Mouse (Mus musculus) CH12.LX (cell line): ENCODE measurements around the gene Dhx37. TPM values are rescaled to one million over a fixed set of nuclear protein-coding genes. Genes with fewer than 3 reads are reported as not detected.
A peak's percentile ranks its signal among the peaks of the same experiment; 100 is the strongest.

Source experiments
- DNase-seq: peaks from one replicate; pipeline ENCODE4 v3.0.0-alpha.2; 2013; ENCODE audit errors: extremely low read depth
- H3K27ac ChIP-seq: 2 replicates; pipeline ENCODE4 v1.5.1; 2012; ENCODE audit warnings: low read depth, mild to moderate bottlenecking, control low read depth, moderate library complexity; ENCODE audit not compliant: insufficient read depth
- H3K27me3 ChIP-seq: replicated peaks from 2 replicates; pipeline ENCODE3; 2012; ENCODE audit warnings: inconsistent platforms
- H3K36me3 ChIP-seq, 2 experiments: replicated peaks in 1 of 2; 2 replicates each; pipeline versions ENCODE3 to v1.6.1; 2012; ENCODE audit warnings: inconsistent platforms in 1 of 2, low read length in 1 of 2, mild to moderate bottlenecking in 1 of 2, mixed read lengths in 1 of 2, moderate library complexity in 1 of 2; ENCODE audit not compliant: control insufficient read depth in 1 of 2, insufficient read depth in 1 of 2
- H3K4me1 ChIP-seq, 2 experiments: 2 replicates each; pipeline ENCODE4 v1.6.1; 2012; ENCODE audit warnings: inconsistent platforms in 1 of 2, moderate library complexity in 1 of 2; ENCODE audit not compliant: insufficient read depth in 2 of 2, control insufficient read depth in 1 of 2
- H3K4me2 ChIP-seq: 2 replicates; pipeline ENCODE4 v1.6.1; 2012; ENCODE audit warnings: low read depth, mild to moderate bottlenecking, control low read depth; ENCODE audit not compliant: poor library complexity, insufficient read depth, severe bottlenecking
- H3K4me3 ChIP-seq, 3 experiments: fragments of 150-350 bp in 1 of 3; sonication (generic) in 1 of 3; replicated peaks in 1 of 3; 2 replicates each; pipeline versions ENCODE3 to v1.5.1; 2011 to 2012; ENCODE audit warnings: low read depth in 2 of 3, low read length in 2 of 3, mild to moderate bottlenecking in 2 of 3, moderate library complexity in 2 of 3, control low read depth in 1 of 3, improper control_type of control experiment in 1 of 3, inconsistent platforms in 1 of 3, mixed read lengths in 1 of 3; ENCODE audit not compliant: poor library complexity in 1 of 3
- H3K79me2 ChIP-seq: replicated peaks from 2 replicates; pipeline ENCODE4 v1.6.1; 2012; ENCODE audit warnings: mild to moderate bottlenecking, moderate library complexity; ENCODE audit not compliant: control insufficient read depth, poor library complexity, insufficient read depth, severe bottlenecking; ENCODE audit errors: extremely low read depth
- H3K9ac ChIP-seq: 2 replicates; pipeline ENCODE4 v1.6.1; 2012; ENCODE audit warnings: low read depth, mild to moderate bottlenecking, control low read depth, moderate library complexity; ENCODE audit not compliant: insufficient read depth
- H3K9me3 ChIP-seq: replicated peaks from 2 replicates; pipeline ENCODE3; 2012; ENCODE audit warnings: low read length, inconsistent platforms, mixed read lengths
- BHLHE40 ChIP-seq: IDR thresholded peaks from 2 replicates; pipeline ENCODE4 v1.6.1; 2011; ENCODE audit warnings: mild to moderate bottlenecking, low read depth, low read length, improper control_type of control experiment
- CHD1 ChIP-seq: IDR thresholded peaks from 2 replicates; pipeline ENCODE4 v1.6.1; 2012; ENCODE audit warnings: low read depth, low read length, improper control_type of control experiment, inconsistent platforms
- CTCF ChIP-seq, 2 experiments: IDR thresholded peaks in 1 of 2; conservative IDR thresholded peaks in 1 of 2; 2 replicates each; pipeline ENCODE4 v1.5.1; 2011 to 2012; ENCODE audit warnings: low read depth in 2 of 2, low read length in 2 of 2, improper control_type of control experiment in 1 of 2, inconsistent platforms in 1 of 2, mild to moderate bottlenecking in 1 of 2, moderate library complexity in 1 of 2
- E2F4 ChIP-seq: IDR thresholded peaks from 2 replicates; pipeline ENCODE4 v1.6.1; 2011; ENCODE audit warnings: low read depth, low read length, improper control_type of control experiment; ENCODE audit not compliant: insufficient replicate concordance
- EP300 ChIP-seq: IDR thresholded peaks from 2 replicates; pipeline ENCODE4 v1.6.1; 2011; ENCODE audit warnings: low read length, improper control_type of control experiment
- ETS1 ChIP-seq: conservative IDR thresholded peaks from 2 replicates; pipeline ENCODE4 v1.6.1; 2012; ENCODE audit warnings: low read depth, mild to moderate bottlenecking, inconsistent platforms, low read length, improper control_type of control experiment, moderate library complexity
- HCFC1 ChIP-seq: IDR thresholded peaks from 2 replicates; pipeline ENCODE4 v1.6.1; 2012; ENCODE audit warnings: low read depth, mild to moderate bottlenecking, inconsistent platforms, low read length, improper control_type of control experiment
- JUN ChIP-seq: IDR thresholded peaks from 2 replicates; pipeline ENCODE4 v1.6.1; 2011; ENCODE audit warnings: low read depth, mild to moderate bottlenecking, low read length, improper control_type of control experiment, moderate library complexity; ENCODE audit not compliant: insufficient read depth
- JUND ChIP-seq: conservative IDR thresholded peaks from 2 replicates; pipeline ENCODE4 v1.6.1; 2011; ENCODE audit warnings: low read depth, low read length, improper control_type of control experiment
- MAFK ChIP-seq: IDR thresholded peaks from 2 replicates; pipeline ENCODE4 v1.6.1; 2011; ENCODE audit warnings: low read length, improper control_type of control experiment; ENCODE audit not compliant: insufficient replicate concordance
- MAX ChIP-seq: IDR thresholded peaks from 2 replicates; pipeline ENCODE4 v1.6.1; 2011; ENCODE audit warnings: low read length, improper control_type of control experiment
- MAZ ChIP-seq: IDR thresholded peaks from 2 replicates; pipeline ENCODE4 v1.6.1; 2012; ENCODE audit warnings: low read depth, mild to moderate bottlenecking, inconsistent platforms, low read length, improper control_type of control experiment, moderate library complexity
- MEF2A ChIP-seq: IDR thresholded peaks from 2 replicates; pipeline ENCODE4 v1.6.1; 2014; ENCODE audit warnings: low read depth, mild to moderate bottlenecking, inconsistent platforms, low read length, improper control_type of control experiment, borderline replicate concordance
- MXI1 ChIP-seq: IDR thresholded peaks from 2 replicates; pipeline ENCODE4 v1.6.1; 2011; ENCODE audit warnings: mild to moderate bottlenecking, low read depth, low read length, improper control_type of control experiment
- MYC ChIP-seq: IDR thresholded peaks from 2 replicates; pipeline ENCODE4 v1.6.1; 2011; ENCODE audit warnings: low read depth, mild to moderate bottlenecking, improper control_type of control experiment, low read length
- PAX5 ChIP-seq: IDR thresholded peaks from 2 replicates; pipeline ENCODE4 v1.6.1; 2012; ENCODE audit warnings: low read length, inconsistent platforms, mixed read lengths
- POLR2A ChIP-seq: IDR thresholded peaks from 2 replicates; pipeline ENCODE4 v1.6.1; 2011; ENCODE audit warnings: low read depth, mild to moderate bottlenecking, improper control_type of control experiment, low read length
- POLR2AphosphoS2 ChIP-seq: IDR thresholded peaks from 2 replicates; pipeline ENCODE4 v1.6.1; 2011; ENCODE audit warnings: low read depth, low read length, improper control_type of control experiment
- RAD21 ChIP-seq: IDR thresholded peaks from 2 replicates; pipeline ENCODE4 v1.6.1; 2011; ENCODE audit warnings: low read depth, mild to moderate bottlenecking, low read length, improper control_type of control experiment, moderate library complexity
- SIN3A ChIP-seq: IDR thresholded peaks from 2 replicates; pipeline ENCODE4 v1.6.1; 2012; ENCODE audit warnings: low read length, improper control_type of control experiment, inconsistent platforms
- UBTF ChIP-seq: IDR thresholded peaks from 2 replicates; pipeline ENCODE4 v1.6.1; 2012; ENCODE audit warnings: low read depth, mild to moderate bottlenecking, inconsistent platforms, low read length, improper control_type of control experiment, moderate library complexity
- USF1 ChIP-seq: IDR thresholded peaks from 2 replicates; pipeline ENCODE4 v1.6.1; 2014; ENCODE audit warnings: low read depth, mild to moderate bottlenecking, inconsistent platforms, low read length, improper control_type of control experiment
- USF2 ChIP-seq: conservative IDR thresholded peaks from 2 replicates; pipeline ENCODE4 v1.6.1; 2011; ENCODE audit warnings: low read depth, low read length, improper control_type of control experiment
- ZKSCAN1 ChIP-seq: IDR thresholded peaks from 2 replicates; pipeline ENCODE4 v1.6.1; 2012; ENCODE audit warnings: low read depth, inconsistent platforms, low read length, improper control_type of control experiment, borderline replicate concordance
- ZMIZ1 ChIP-seq: IDR thresholded peaks from 2 replicates; pipeline ENCODE4 v1.6.1; 2012; ENCODE audit warnings: low read depth, mild to moderate bottlenecking, inconsistent platforms, low read length, improper control_type of control experiment
- ZNF384 ChIP-seq: IDR thresholded peaks from 2 replicates; pipeline ENCODE4 v1.6.1; 2012; ENCODE audit warnings: low read depth, low read length, improper control_type of control experiment, inconsistent platforms
- dilution Hi-C: fragments of 300-500 bp; cut with MboI; formaldehyde crosslinking; loops from 2 replicates; pipeline ENCODE4 v1.14.3; 2020; ENCODE audit warnings: low sequenced_read_pairs; ENCODE audit not compliant: extremely low pct_unique_long_range_greater_than_20kb, extremely low pct_ligation_motif_present
- in situ Hi-C: fragments of 300-500 bp; cut with MboI; formaldehyde crosslinking; loops from 3 replicates; pipeline ENCODE4 v1.14.3; 2019; ENCODE audit warnings: low sequenced_read_pairs, low pct_ligation_motif_present, low pct_unique_long_range_greater_than_20kb, mixed read lengths
- polyA plus RNA-seq: library from polyadenylated mRNA; unstranded; fragments of >175 nt; gene quantifications from 2 replicates; pipeline ENCODE4 v1.2.1, GENCODE M21; 2012; ENCODE audit warnings: low read depth; ENCODE audit not compliant: insufficient read length
- total RNA-seq, 2 experiments: library from RNA; depleted of rRNA; stranded (reverse); fragments of 300-350 nt in 1 of 2; fragments of >200 nt in 1 of 2; gene quantifications; 2 replicates each; pipeline ENCODE4 v1.2.3; 2012 to 2014

Gene Dhx37
- total and polyA plus RNA-seq, 3 experiments = 21.0 to 36.9 (median 26.0) TPM

- TF ChIP-seq USF2 (peak; percentile 37; the same call in 1 of the 2 replicates), EP300 (no peak), ZKSCAN1 (no peak), MYC (peak; percentile 72; the same call in 1 of the 2 replicates), ETS1 (no peak; the same call in 1 of the 2 replicates), E2F4 (peak; percentile 70; the same call in 1 of the 2 replicates), POLR2A (peak; percentile 88), PAX5 (no peak), MXI1 (peak; percentile 94), CTCF (conservative IDR thresholded peaks at IDR 0.05 in 1 of 2, IDR thresholded peaks at IDR 0.05 in 1 of 2; ENCODE audit: low read depth in 2 of 2, low read length in 2 of 2) (no peak), JUND (no peak), JUN (no peak), USF1 (peak; percentile 62), ZMIZ1 (peak; percentile 81; the same call in 1 of the 2 replicates), POLR2AphosphoS2 (peak; percentile 69; the same call in 1 of the 2 replicates), RAD21 (no peak)
- TF ChIP-seq, all 38 proteins: peak for 22
Measured at GRCm38 (mm10) chr5:125465701-125466106, 31.8 kb upstream of the Dhx37 start (continued).

DNA sequence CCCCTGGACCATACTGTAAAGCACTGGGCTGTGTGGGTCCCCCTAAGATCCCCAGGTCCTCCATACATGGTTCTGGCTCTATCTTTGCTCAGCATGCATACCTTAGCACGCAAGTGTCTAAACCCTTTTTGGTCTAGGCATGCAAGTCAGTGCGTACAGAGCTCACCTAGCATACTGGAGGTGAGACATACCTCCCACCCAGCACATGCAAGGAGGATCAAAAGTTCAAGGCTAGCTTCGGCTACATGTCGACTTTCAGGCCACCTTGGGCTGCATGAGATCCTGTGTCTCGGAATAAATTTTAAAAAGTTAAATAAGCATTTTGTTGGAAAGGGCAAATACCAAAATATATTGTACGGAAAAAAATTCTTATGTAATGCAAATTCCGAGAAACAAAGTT, 31.3 kb upstream of the Dhx37 start:
- TF ChIP-seq MAFK = no peak
- TF ChIP-seq ZNF384 = no peak
- TF ChIP-seq ZMIZ1 = no peak; the same call in 1 of the 2 replicates
- no peak for TF ChIP-seq MAX
- no peak for TF ChIP-seq POLR2AphosphoS2
- no peak for TF ChIP-seq SIN3A
- TF ChIP-seq MAZ = no peak
- TF ChIP-seq MEF2A = no peak
- no peak for TF ChIP-seq PAX5
- no peak for TF ChIP-seq BHLHE40
- no peak for TF ChIP-seq CHD1
- TF ChIP-seq UBTF = no peak
- TF ChIP-seq HCFC1 = no peak
- no peak for TF ChIP-seq EP300
- in situ Hi-C loops = no loop called here
- Histone ChIP-seq H3K4me3 (no peak overlapping the region), H3K4me1 (peaks cover 5 to 16% of the 10 kb centered on the region in 2 experiments), H3K9me3 (no peaks in the 10 kb centered on the region), H3K27me3 (no peaks in the 10 kb centered on the region), H3K27ac (no peak overlapping the region), H3K4me2 (peak overlapping the region; percentile 55; the same call in 1 of the 2 replicates), H3K9ac (no peak overlapping the region), H3K36me3 (peaks cover 0 to 7% of the 10 kb centered on the region in 2 experiments), H3K79me2 (no peaks in the 10 kb centered on the region)
- no peak for DNase-seq
- dilution Hi-C loops = no loop called here
